Mouse (Mus musculus) kidney, postnatal 25 days (tissue): ENCODE results near the gene Cops4.

Source experiments
- DNase-seq, 2 experiments: peaks; one replicate each; pipeline ENCODE4 v3.0.0; 2021; ENCODE audit warnings: mixed read lengths in 2 of 2

Cops4 gene

DNA sequence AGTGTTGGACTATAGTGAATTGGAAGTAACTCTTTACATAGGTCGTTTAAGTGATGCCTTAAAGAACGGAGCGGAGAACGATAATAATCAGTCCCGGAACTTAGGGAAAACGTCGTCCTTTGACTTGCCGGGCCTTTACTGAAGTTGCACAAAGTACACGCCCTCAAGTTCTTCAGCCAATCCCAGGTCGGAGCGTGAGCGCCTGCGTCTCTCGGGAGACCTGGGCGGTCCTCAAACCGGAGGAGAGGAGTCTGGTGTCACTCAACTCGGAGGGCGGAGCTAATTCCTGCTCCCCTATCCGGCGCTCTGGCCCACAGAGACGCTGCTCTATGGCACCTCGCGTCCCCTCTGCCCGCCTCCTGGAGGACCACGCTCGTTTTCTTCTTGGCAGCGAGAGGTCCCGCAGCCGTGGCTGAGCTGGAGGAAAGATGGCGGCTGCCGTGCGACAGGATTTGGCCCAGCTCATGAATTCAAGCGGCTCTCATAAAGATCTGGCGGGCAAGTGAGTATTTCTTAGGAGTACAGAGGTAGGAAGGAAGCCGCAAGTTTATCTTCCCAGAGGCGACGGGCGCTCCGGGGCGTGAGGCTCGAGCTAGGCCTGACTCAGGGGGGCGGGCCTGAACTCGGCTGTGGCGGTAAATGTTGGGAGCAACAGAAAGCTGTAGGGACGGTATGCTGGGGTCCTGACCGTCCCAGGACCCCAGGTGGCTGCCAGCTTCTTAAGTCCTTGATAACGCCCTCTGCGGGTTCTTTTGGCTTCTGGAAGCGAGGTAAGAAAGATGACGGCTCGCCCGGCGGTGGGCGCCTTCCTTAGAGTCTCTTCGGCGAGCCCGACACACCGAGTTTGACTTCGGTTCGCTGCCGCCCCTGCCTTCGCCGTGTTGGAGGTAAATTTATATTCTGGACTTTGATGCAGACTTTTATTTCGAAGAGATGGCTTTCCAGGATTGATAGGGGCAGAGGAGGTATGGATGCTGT, at the start of gene Cops4:
TSS of gene Cops4 (plus strand) at position 261 of the 978 bp plus-strand sequence.
- peak; percentile 98 to 99 for DNase-seq

- DNase-seq = peak in 1 of 2 experiments; percentile 14
Observed at GRCm38 (mm10) chr5:100476328-100476727, 41.8 kb upstream of the Cops4 start.

DNA sequence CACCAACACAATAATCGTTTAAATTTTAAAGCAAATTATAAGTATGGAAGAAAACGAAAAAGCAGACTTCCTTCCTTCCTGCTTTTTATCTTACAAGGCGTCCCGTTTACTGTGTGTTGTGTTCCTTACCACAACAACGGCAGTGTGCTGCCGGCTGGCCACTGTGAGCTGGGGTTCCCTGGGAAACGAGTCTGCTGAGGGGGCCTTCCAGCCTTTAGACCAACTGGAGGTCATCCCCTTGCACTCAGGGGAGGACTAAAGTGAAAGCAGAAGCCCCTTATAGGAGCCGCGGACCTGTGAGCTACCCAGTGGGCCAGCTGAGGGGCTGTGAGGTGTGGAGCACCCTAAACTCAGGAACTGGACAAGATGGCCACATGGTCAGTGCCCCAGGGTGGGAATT, 40.5 kb upstream of the Cops4 start:
- DNase-seq = no peak

DNA sequence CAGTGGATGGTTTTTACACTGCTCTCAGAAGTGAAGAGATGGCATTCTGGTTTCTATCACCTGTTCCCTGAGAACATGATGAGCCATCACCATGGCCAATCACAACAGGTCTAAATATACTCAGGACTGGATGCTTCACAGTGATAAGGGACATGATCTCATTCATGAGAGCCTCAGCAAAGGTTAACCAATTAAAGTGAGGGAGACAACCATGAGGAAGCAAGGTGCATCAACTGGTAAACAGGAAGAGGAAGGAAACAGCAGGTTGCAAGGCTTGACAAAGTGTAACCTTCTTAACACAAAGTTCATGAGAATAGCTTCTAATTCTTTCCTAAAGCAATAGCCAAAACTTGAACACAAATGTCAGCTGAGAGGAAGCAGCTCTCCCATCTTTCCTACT, 34.5 kb upstream of the Cops4 start:
- no peak for DNase-seq

DNA sequence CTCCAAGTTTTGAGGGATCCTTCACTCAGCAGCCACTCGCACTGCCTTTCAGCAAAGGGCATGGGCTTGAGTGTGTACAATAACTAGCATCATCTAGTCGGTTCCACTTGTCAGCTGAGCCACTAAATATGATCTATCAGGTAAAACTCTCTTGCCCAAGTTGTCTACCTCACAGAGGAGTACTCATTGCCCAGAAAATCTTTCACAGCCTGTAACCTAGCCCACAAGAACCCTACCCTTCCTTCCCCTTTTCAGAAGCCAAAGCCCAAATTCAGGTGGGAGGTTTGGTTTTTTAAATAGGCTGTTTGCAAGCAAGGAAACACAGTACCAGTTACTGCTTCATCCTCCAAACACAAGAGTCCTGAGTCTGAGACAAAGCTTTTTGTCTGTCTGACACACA, 31.0 kb upstream of the Cops4 start:
- DNase-seq = no peak

GRCm38 (mm10) chr5:100488231-100488630, 29.9 kb upstream of the Cops4 start:
- DNase-seq = no peak

DNA sequence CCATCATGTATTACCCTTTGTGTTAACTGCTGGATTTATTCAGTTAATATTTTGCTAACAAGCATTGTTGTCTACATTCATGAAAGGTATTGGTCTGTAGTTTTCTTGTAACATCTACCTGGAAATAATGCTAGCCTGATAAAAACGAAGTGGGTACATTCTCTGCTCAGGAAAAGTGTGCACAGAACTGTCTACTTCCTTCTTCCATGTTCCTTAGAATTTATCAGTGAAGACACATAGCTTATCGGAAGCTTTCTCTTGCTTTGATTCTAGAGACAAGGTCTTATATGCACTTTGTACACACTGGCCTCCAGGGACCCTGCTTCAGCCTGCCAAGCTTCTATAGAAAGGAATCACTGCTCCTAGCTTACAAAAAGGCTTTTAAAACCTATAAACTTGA, 28.8 kb upstream of the Cops4 start:
- no peak for DNase-seq

GRCm38 (mm10) chr5:100491704-100492103, 26.4 kb upstream of the Cops4 start:
- DNase-seq = no peak

GRCm38 (mm10) chr5:100498436-100499180, 19.5 kb upstream of the Cops4 start:
- DNase-seq = peak; percentile 83 to 93

GRCm38 (mm10) chr5:100499243-100499642, 18.9 kb upstream of the Cops4 start:
- DNase-seq = no peak

DNA sequence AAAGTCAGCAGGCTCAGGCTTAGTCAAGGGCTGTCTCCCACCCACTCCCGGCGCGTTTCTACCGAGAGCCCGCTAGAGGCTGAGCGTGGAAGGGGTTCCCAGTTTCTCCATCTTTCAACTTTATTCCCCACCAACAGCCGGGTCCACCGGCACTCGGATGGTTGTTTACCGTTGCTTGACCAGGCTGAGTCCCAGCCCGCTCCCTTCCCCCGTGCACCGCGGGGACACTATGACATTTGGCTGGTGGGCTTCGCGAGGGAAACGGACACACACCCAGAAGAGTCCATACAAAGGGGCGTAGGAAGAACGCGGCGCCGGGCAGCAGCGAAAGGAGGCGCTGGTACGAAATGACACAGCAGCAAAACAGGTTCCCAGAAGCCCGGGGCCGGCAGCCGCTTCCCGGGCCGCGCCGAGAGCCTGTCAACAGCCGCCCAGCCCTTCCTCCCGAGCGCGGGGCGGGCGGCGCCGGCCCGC, 18.2 kb upstream of the Cops4 start:
- peak; percentile 14 to 47 for DNase-seq

DNA sequence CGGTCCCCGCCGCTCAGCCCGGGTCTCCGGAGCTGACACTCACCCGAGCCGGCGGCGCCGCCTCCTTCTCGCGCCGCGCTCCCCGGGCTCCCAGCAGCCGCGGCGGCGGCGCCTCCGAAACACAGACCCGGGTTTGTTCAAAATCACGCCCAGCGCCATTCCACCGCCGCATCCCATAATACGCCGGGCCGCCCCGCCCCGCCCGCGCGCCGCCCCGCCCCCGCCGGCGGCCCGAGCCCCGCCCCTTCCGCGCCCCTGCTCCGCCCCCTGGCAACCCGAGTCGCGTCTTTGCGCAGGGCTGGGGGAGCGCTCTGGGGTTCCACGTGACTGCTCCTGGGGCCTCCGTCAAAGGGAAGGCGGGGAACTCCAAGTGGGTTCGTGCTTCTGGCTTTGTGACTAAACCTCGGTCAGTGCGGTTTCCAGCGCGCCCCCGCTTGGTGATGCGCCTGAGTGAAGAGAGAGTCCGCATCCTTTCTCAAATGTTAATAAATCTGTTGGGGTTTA, 17.6 kb upstream of the Cops4 start, which contains the start of gene Lin54:
TSS of gene Lin54 (minus strand) at position 182 of the 504 bp plus-strand sequence.
- peak; percentile 89 to 95 for DNase-seq

DNA sequence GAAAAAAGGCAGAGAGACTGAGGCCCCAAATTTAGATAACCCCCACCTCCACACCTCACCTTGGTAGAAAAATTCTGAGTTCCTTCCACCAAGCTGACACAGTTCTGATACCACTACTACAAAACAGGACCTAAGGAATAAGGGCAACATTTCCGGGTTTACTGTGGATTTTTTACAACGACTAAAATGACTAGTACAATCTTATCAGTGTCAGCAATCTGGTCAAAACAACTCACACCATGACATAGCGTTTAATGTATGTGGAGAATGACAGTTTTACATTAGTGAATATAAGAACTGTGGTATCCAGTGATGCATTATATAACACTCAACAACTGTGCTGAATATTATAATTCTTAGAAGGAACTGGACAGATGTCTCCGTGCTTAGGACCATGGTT, 16.8 kb upstream of the Cops4 start:
- no peak for DNase-seq

- no peak for DNase-seq
Observed at GRCm38 (mm10) chr5:100509247-100509646, 8.9 kb upstream of the Cops4 start.

- no peak for DNase-seq
Observed at GRCm38 (mm10) chr5:100512576-100512975, 5.5 kb upstream of the Cops4 start.

DNA sequence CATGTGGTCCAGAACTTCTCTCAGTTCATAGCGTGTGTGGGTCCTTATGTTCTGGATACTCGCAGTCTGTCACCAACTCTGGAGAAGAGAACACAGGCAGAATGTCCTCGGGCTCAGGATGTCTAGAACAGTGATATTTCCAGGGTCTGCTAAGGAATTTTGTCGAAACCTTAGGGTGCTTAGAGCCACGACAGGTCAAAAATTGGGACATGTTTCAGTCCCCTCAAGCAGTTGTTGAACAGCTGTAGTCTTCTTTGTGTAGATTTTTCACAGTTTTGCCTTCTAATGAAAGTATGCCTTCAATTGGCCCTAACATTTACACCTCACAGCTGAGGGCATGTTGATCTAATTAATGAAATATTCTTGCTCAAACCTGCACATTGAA, 910 bp downstream of the Cops4 start:
- DNase-seq = no peak

- no peak for DNase-seq
Observed at GRCm38 (mm10) chr5:100520223-100520622, 2.1 kb downstream of the Cops4 start.

DNA sequence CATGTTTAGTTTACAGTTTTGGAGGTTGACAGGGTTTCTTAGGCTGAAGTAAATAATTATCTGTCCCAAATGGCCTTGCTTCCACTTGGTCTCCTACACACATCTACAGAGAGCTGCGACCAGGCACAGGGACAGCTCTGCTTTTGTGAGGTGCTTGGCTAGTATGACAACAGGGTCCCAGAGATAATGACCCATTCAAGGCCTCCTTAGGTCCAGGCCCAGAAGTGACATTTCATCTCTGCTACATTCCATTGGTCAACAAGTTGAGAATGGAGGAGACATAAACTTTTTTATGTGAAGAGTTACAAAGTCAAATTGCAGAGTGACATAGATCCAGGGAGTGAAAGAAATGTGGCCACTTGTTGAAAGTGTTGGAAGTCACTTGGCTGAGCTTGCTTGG, 5.2 kb downstream of the Cops4 start:
- DNase-seq = no peak

- DNase-seq = no peak
Observed at GRCm38 (mm10) chr5:100524921-100525320, 6.8 kb downstream of the Cops4 start.

DNA sequence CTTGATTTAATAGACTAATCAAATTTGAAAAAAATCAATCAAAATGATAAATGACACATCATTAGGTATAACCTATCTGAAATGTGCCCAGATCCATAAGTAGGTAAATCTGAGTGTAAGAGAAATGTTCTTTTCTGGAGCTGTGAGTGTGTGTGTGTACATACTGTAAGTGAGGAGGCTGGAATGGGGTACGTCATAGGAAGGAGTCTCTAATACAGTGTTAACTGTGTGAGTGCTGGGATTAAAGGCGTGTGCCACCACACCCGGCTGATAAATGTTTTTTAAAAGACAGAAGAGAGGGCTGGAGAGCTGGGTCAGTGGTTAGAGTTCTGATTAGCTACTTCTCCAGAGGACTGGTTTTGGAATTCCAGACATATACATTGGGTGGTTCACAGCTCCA, 7.5 kb downstream of the Cops4 start:
- DNase-seq = no peak

DNA sequence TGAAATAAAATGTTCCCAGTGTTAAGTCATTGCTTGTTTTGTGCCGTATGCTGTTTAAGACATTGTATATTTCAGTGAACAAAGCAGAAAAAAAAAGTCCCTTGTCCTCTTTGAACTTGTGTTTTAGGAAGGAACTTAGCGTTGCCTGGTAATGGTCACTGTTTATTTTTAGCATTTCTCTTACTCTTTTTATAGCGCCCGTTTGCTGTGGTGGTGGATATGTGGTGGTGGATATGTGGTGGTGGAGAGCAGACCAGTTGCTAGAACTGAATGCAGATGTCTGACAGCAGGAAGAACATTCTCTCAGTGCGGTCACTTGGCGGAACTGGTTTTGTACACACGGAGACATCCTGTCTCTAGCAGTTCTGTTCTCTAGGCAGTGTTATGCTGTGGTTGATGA, 8.1 kb downstream of the Cops4 start:
- peak in 1 of 2 experiments; percentile 12 for DNase-seq

GRCm38 (mm10) chr5:100535826-100536225, 17.7 kb downstream of the Cops4 start:
- no peak for DNase-seq

GRCm38 (mm10) chr5:100536638-100537037, 18.5 kb downstream of the Cops4 start:
- DNase-seq = peak in 1 of 2 experiments; percentile 34
